Mouse (Mus musculus): ENCODE measurements at regions not wholly inside any gene's neighbourhood (a gene's known extent, or its start where the extent isn't known, plus 50 kb on each side); places are given as distances from the start of the nearest gene placed in this dataset.

- H3K4me1 ChIP-seq (replicated peaks; ENCODE audit: insufficient read depth, low read length): no peaks in the 10 kb centered on the region
- peak; percentile 36 for TF ChIP-seq CTCF (IDR thresholded peaks at IDR 0.05; ENCODE audit: low read depth)
- no peak for ATAC-seq (replicated peaks; ENCODE audit: low FRiP score, low read depth)
- H3K9me3 ChIP-seq (replicated peaks; ENCODE audit: low read length): no peaks in the 10 kb centered on the region
- WGBS: 48% methylated on average over 2 of the region's 2 CpGs
- H3K27ac ChIP-seq: no peak overlapping the region
- no peaks in the 10 kb centered on the region for H3K36me3 ChIP-seq (ENCODE audit: insufficient read depth, low read length)
- H3K4me2 ChIP-seq (ENCODE audit: low read length): no peak overlapping the region
- no peak overlapping the region for H3K4me3 ChIP-seq (replicated peaks; ENCODE audit: low read depth, low read length)
- peak; percentile 21 for DNase-seq (ENCODE audit: low spot score)
- H3K27me3 ChIP-seq (ENCODE audit: insufficient read depth, low read length): no peaks in the 10 kb centered on the region
- H3K9ac ChIP-seq (ENCODE audit: low read depth, low read length): no peak overlapping the region
Observed at GRCm38 (mm10) chrX:86438238-86438637, 133.3 kb upstream of the Mageb4 start.
